Mouse (Mus musculus): Measurements from ENCODE around the gene Spg20.

DNA sequence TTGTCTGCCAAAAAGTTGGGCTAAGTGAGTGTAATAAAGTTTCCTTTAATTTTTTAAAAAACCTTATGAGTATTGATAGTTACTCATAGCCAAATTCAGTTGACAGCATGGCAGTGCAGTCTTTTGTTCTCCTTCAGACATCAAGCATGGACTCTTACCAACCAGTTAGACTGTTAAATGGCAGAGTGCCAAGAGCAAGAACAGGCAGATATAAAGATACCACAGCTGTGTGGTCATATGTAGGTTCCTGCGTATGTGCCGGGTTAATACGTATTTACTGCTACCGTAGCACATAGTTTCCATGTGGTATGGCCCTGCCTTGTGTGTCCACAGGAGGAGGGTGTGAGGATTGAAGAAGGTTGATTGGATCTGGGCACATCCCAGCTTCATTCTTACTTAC is 11.2 kb downstream of the Spg20 start:
- TF ChIP-seq POLR2A (IDR thresholded peaks at IDR 0.05; ENCODE audit: low read depth, low read length) (no peak), CTCF (IDR thresholded peaks at IDR 0.05; ENCODE audit: extremely low read depth, insufficient read length, insufficient replicate concordance, low read depth, low read length) (no peak)

Data from small intestine, adult 2 months (tissue).